ENCODE assay signal across 14 mouse cellular contexts in genomic region chr17:28556635-28557396, GRCm38 (mm10). TPM values are rescaled to one million over a fixed set of nuclear protein-coding genes. Genes with fewer than 3 reads are reported as not detected.
A peak's percentile ranks its signal among the peaks of the same experiment; 100 is the strongest.
DNase-seq lines count a peak whose midpoint lies in the region; ATAC-seq and TF ChIP-seq lines count a peak whose summit lies in the region.
"Had no signal": no experiment of that assay in that cellular context is flagged by ENCODE, and none has a peak within 500 bp of the region (broad histone marks: within the 10 kb centered on the region; RNA-seq: fewer than 3 reads in every experiment).

No protein-coding gene starts in this region.

- no peak overlapping the region for H3K9ac ChIP-seq in midbrain, embryonic 14.5 days (replicated peaks; ENCODE audit: low read length)
- H3K9ac ChIP-seq in midbrain, embryonic 11.5 days (ENCODE audit: low read length): no peak overlapping the region
- H3K9ac ChIP-seq in intestine, postnatal 0 days (ENCODE audit: low read depth, low read length): no peak overlapping the region
- H3K9ac ChIP-seq in stomach, postnatal 0 days (ENCODE audit: low read length): no peak overlapping the region
- H3K9ac ChIP-seq: liver, embryonic 13.5 days; neural tube, embryonic 13.5 days had no signal

- intact Hi-C loops in heart, postnatal 36 days (cut with DNase I): no loop called here

- no peaks in the 10 kb centered on the region for H3K36me3 ChIP-seq in midbrain, embryonic 14.5 days (ENCODE audit: control insufficient read depth, insufficient read depth, low read length)
- H3K36me3 ChIP-seq in midbrain, embryonic 11.5 days (ENCODE audit: control insufficient read depth, insufficient read depth, low read length): no peaks in the 10 kb centered on the region
- H3K36me3 ChIP-seq in intestine, postnatal 0 days (ENCODE audit: control insufficient read depth, insufficient read depth): no peaks in the 10 kb centered on the region
- no peaks in the 10 kb centered on the region for H3K36me3 ChIP-seq in stomach, postnatal 0 days (ENCODE audit: control insufficient read depth, insufficient read depth, low read length)
- H3K36me3 ChIP-seq: liver, embryonic 13.5 days; neural tube, embryonic 13.5 days had no signal

- WGBS in midbrain, embryonic 14.5 days: 58% methylated on average over 6 of the region's 6 CpGs
- 65% methylated on average over 6 of the region's 6 CpGs for WGBS in midbrain, embryonic 11.5 days
- WGBS in intestine, postnatal 0 days: 40% methylated on average over 6 of the region's 6 CpGs
- WGBS in stomach, postnatal 0 days: 36% methylated on average over 6 of the region's 6 CpGs

- TF ChIP-seq EP300 in stomach, postnatal 0 days (optimal IDR thresholded peaks at IDR 0.05): no peak

- no peak overlapping the region for H3K4me3 ChIP-seq in midbrain, embryonic 14.5 days (replicated peaks; ENCODE audit: low read depth, low read length)
- H3K4me3 ChIP-seq in midbrain, embryonic 11.5 days (ENCODE audit: low read depth, low read length): no peak overlapping the region
- no peak overlapping the region for H3K4me3 ChIP-seq in intestine, postnatal 0 days (ENCODE audit: low read depth, low read length)
- no peak overlapping the region for H3K4me3 ChIP-seq in stomach, postnatal 0 days (ENCODE audit: low read depth, low read length)
- H3K4me3 ChIP-seq: liver, embryonic 13.5 days; neural tube, embryonic 13.5 days had no signal

- H3K27me3 ChIP-seq in midbrain, embryonic 14.5 days (ENCODE audit: control insufficient read depth, insufficient read depth, low read length): no peaks in the 10 kb centered on the region
- no peaks in the 10 kb centered on the region for H3K27me3 ChIP-seq in midbrain, embryonic 11.5 days (ENCODE audit: control insufficient read depth, insufficient read depth, low read length)
- H3K27me3 ChIP-seq in intestine, postnatal 0 days (replicated peaks; ENCODE audit: control insufficient read depth, insufficient read depth, low read length): no peaks in the 10 kb centered on the region
- no peaks in the 10 kb centered on the region for H3K27me3 ChIP-seq in stomach, postnatal 0 days (ENCODE audit: control insufficient read depth, insufficient read depth, low read length)
- H3K27me3 ChIP-seq: liver, embryonic 13.5 days; neural tube, embryonic 13.5 days had no signal

- H3K4me1 ChIP-seq in midbrain, embryonic 14.5 days (ENCODE audit: control insufficient read depth, insufficient read depth, low read length): 0 out of 2 replicates have a peak, but pooled peaks cover 3% of the 10 kb centered on the region
- peaks cover 9% of the 10 kb centered on the region; the same call in 1 of the 2 replicates for H3K4me1 ChIP-seq in midbrain, embryonic 11.5 days (ENCODE audit: control insufficient read depth, insufficient read depth, low read length)
- H3K4me1 ChIP-seq in intestine, postnatal 0 days (replicated peaks; ENCODE audit: control insufficient read depth, insufficient read depth, low read length): peaks cover 3% of the 10 kb centered on the region; the same call in 1 of the 2 replicates
- H3K4me1 ChIP-seq in stomach, postnatal 0 days (replicated peaks; ENCODE audit: control insufficient read depth, insufficient read depth): no peaks in the 10 kb centered on the region; the same call in 1 of the 2 replicates

- no peak for ATAC-seq in midbrain, embryonic 14.5 days (ENCODE audit: low FRiP score, low TSS enrichment)
- no peak for ATAC-seq in midbrain, embryonic 11.5 days (ENCODE audit: low FRiP score)
- peak; percentile 75 for ATAC-seq in intestine, postnatal 0 days
- ATAC-seq in stomach, postnatal 0 days (ENCODE audit: low FRiP score, low TSS enrichment): peak; percentile 64

- no peaks in the 10 kb centered on the region for H3K9me3 ChIP-seq in midbrain, embryonic 14.5 days (ENCODE audit: control insufficient read depth, low read length)
- no peaks in the 10 kb centered on the region for H3K9me3 ChIP-seq in midbrain, embryonic 11.5 days (ENCODE audit: control insufficient read depth, low read length)
- H3K9me3 ChIP-seq in intestine, postnatal 0 days (ENCODE audit: control insufficient read depth): no peaks in the 10 kb centered on the region
- H3K9me3 ChIP-seq in stomach, postnatal 0 days (ENCODE audit: control insufficient read depth, low read length): no peaks in the 10 kb centered on the region
- H3K9me3 ChIP-seq: liver, embryonic 13.5 days; neural tube, embryonic 13.5 days had no signal

- no peak overlapping the region for H3K27ac ChIP-seq in midbrain, embryonic 14.5 days (replicated peaks; ENCODE audit: low read depth, low read length)
- H3K27ac ChIP-seq in midbrain, embryonic 11.5 days (ENCODE audit: low read depth, low read length): no peak overlapping the region
- no peak overlapping the region for H3K27ac ChIP-seq in intestine, postnatal 0 days (ENCODE audit: low read depth, low read length)
- H3K27ac ChIP-seq in stomach, postnatal 0 days (replicated peaks): peak overlapping the region; percentile 35; the same call in 1 of the 2 replicates
- H3K27ac ChIP-seq: liver, embryonic 13.5 days; neural tube, embryonic 13.5 days had no signal

- peak; percentile 35 for TF ChIP-seq CTCF in intestine, postnatal 0 days (IDR thresholded peaks at IDR 0.05; ENCODE audit: low read depth)
- TF ChIP-seq CTCF in stomach, postnatal 0 days (IDR thresholded peaks at IDR 0.05; ENCODE audit: low read depth): no peak

- peak; percentile 29 for DNase-seq in midbrain, embryonic 14.5 days
- DNase-seq in midbrain, embryonic 11.5 days (ENCODE audit: low spot score, missing footprints): no peak
- DNase-seq in embryo, embryonic 11 days: peak; percentile 54
- DNase-seq in stomach, postnatal 0 days (ENCODE audit: low spot score): peak; percentile 63
- no peak for DNase-seq in spleen, adult 12 weeks (ENCODE audit: low spot score)
- no peak for DNase-seq in heart, postnatal 36 days
- no peak for DNase-seq in spleen, adult 18-20 months
- DNase-seq: cerebellum, adult 8-10 months; liver, embryonic 13.5 days had no signal

- no peak overlapping the region for H3K4me2 ChIP-seq in midbrain, embryonic 14.5 days (ENCODE audit: low read length)
- no peak overlapping the region for H3K4me2 ChIP-seq in midbrain, embryonic 11.5 days
- H3K4me2 ChIP-seq in intestine, postnatal 0 days (replicated peaks; ENCODE audit: low read depth): no peak overlapping the region
- H3K4me2 ChIP-seq in stomach, postnatal 0 days (replicated peaks; ENCODE audit: low read depth): no peak overlapping the region
- H3K4me2 ChIP-seq: liver, embryonic 13.5 days; neural tube, embryonic 13.5 days had no signal

RNA-seq across cellular contexts. Expression of gene Clps, which starts 3.8 kb away (rescaled TPM):
- not detected in 2 replicates for polyA plus RNA-seq in midbrain, embryonic 14.5 days (2014; fragmentation: Nextera tagmentation; extraction: Ambion mirVana)
- polyA plus RNA-seq in midbrain, embryonic 11.5 days (2014; fragmentation: Nextera tagmentation; extraction: Ambion mirVana): not detected in 2 replicates
- polyA plus RNA-seq in intestine, postnatal 0 days (2015; fragmentation: Nextera tagmentation; extraction: Ambion mirVana): 104 and 125 TPM in 2 replicates
- polyA plus RNA-seq in stomach, postnatal 0 days (2015; fragmentation: Nextera tagmentation; extraction: Ambion mirVana): 1,789 and 1,944 TPM in 2 replicates
- total RNA-seq in heart, postnatal 36 days (2021): not detected
- polyA plus RNA-seq: kidney, embryonic 14.5 days; neural tube, embryonic 13.5 days had no signal

RNA-seq across cellular contexts. Expression of gene Clpsl2, which starts 7.6 kb away (rescaled TPM):
- not detected in 2 replicates for polyA plus RNA-seq in midbrain, embryonic 14.5 days (2014; fragmentation: Nextera tagmentation; extraction: Ambion mirVana)
- polyA plus RNA-seq in midbrain, embryonic 11.5 days (2014; fragmentation: Nextera tagmentation; extraction: Ambion mirVana): not detected in 2 replicates
- not detected in 2 replicates for polyA plus RNA-seq in intestine, postnatal 0 days (2015; fragmentation: Nextera tagmentation; extraction: Ambion mirVana)
- polyA plus RNA-seq in stomach, postnatal 0 days (2015; fragmentation: Nextera tagmentation; extraction: Ambion mirVana): not detected in 2 replicates
- not detected for total RNA-seq in heart, postnatal 36 days (2021)
- polyA plus RNA-seq: kidney, embryonic 14.5 days; liver, embryonic 13.5 days; neural tube, embryonic 13.5 days; testis, adult 2 months had no signal

RNA-seq across cellular contexts. Expression of gene Lhfpl5, which starts 18.6 kb away (rescaled TPM):
- polyA plus RNA-seq in midbrain, embryonic 14.5 days (2014; fragmentation: Nextera tagmentation; extraction: Ambion mirVana): 7.1 and 11.0 TPM in 2 replicates
- polyA plus RNA-seq in midbrain, embryonic 11.5 days (2014; fragmentation: Nextera tagmentation; extraction: Ambion mirVana): 1.4 and 2.0 TPM in 2 replicates
- polyA plus RNA-seq in intestine, postnatal 0 days (2015; fragmentation: Nextera tagmentation; extraction: Ambion mirVana): 0.90 and 1.3 TPM in 2 replicates
- 0.98 and 1.2 TPM in 2 replicates for polyA plus RNA-seq in stomach, postnatal 0 days (2015; fragmentation: Nextera tagmentation; extraction: Ambion mirVana)
- total RNA-seq in heart, postnatal 36 days (2021): not detected
- polyA plus RNA-seq: gonadal fat pad, adult 2 months; liver, embryonic 13.5 days had no signal

RNA-seq across cellular contexts. Expression of gene Armc12, which starts 26.2 kb away (rescaled TPM):
- polyA plus RNA-seq in midbrain, embryonic 14.5 days (2014; fragmentation: Nextera tagmentation; extraction: Ambion mirVana): not detected in 2 replicates
- not detected in 2 replicates for polyA plus RNA-seq in midbrain, embryonic 11.5 days (2014; fragmentation: Nextera tagmentation; extraction: Ambion mirVana)
- not detected in 2 replicates for polyA plus RNA-seq in intestine, postnatal 0 days (2015; fragmentation: Nextera tagmentation; extraction: Ambion mirVana)
- not detected in 2 replicates for polyA plus RNA-seq in stomach, postnatal 0 days (2015; fragmentation: Nextera tagmentation; extraction: Ambion mirVana)
- not detected for total RNA-seq in heart, postnatal 36 days (2021)
- polyA plus RNA-seq: kidney, embryonic 14.5 days; liver, embryonic 13.5 days; neural tube, embryonic 13.5 days had no signal

RNA-seq across cellular contexts. Expression of gene Fkbp5, which starts 39.5 kb away (rescaled TPM):
- 11.6 and 22.2 TPM in 2 replicates for polyA plus RNA-seq in midbrain, embryonic 14.5 days (2014; fragmentation: Nextera tagmentation; extraction: Ambion mirVana)
- 9.8 and 10.9 TPM in 2 replicates for polyA plus RNA-seq in midbrain, embryonic 11.5 days (2014; fragmentation: Nextera tagmentation; extraction: Ambion mirVana)
- polyA plus RNA-seq in intestine, postnatal 0 days (2015; fragmentation: Nextera tagmentation; extraction: Ambion mirVana): 9.7 and 10.1 TPM in 2 replicates
- 9.2 and 11.8 TPM in 2 replicates for polyA plus RNA-seq in stomach, postnatal 0 days (2015; fragmentation: Nextera tagmentation; extraction: Ambion mirVana)
- total RNA-seq in heart, postnatal 36 days (2021): 10 to 100 TPM; 50.0 to 72.1 TPM

Comparison
In these comparisons a context has a peak if more than half of its experiments do, and no peak if none do; other contexts are left out.
1. DNase-seq: peak in midbrain, embryonic 14.5 days (single experiment), embryo, embryonic 11 days (single experiment) and stomach, postnatal 0 days (single experiment); none in midbrain, embryonic 11.5 days (single experiment), spleen, adult 12 weeks (single experiment), heart, postnatal 36 days (0 of 2) and spleen, adult 18-20 months (0 of 2).
2. ATAC-seq: peak in intestine, postnatal 0 days (single experiment) and stomach, postnatal 0 days (single experiment); none in midbrain, embryonic 14.5 days (single experiment) and midbrain, embryonic 11.5 days (single experiment).
3. RNA of gene Clps, which starts 3.8 kb away (polyA plus RNA-seq): 1,789 to 1,944 TPM in stomach, postnatal 0 days and 104 to 125 TPM in intestine, postnatal 0 days; not detected in midbrain, embryonic 14.5 days and not detected in midbrain, embryonic 11.5 days; every median in the first group is over 100 times any median in the second.